Mouse (Mus musculus): ENCODE results near the gene Slc19a1.

The Slc19a1 gene

GRCm38 (mm10) chr10:77033323-77034025 lies 1.4 kb downstream of the Slc19a1 start:
- CTCF ChIA-PET = no interaction called here

- CTCF ChIA-PET = interaction anchor here (0.7 kb wide), 1 partner anchor 73 kb away, joined by 7 read pairs; no protein-coding TSS in a partner anchor
Measured at GRCm38 (mm10) chr10:77035487-77035886, 3.4 kb downstream of the Slc19a1 start.

GRCm38 (mm10) chr10:77038579-77039174 lies 6.6 kb downstream of the Slc19a1 start:
- CTCF ChIA-PET = interaction anchor here (0.5 kb wide), 1 partner anchor 886 kb away, joined by 3 read pairs; no protein-coding TSS in a partner anchor

- CTCF ChIA-PET = no interaction called here
Measured at GRCm38 (mm10) chr10:77048196-77048595, 16.2 kb downstream of the Slc19a1 start.

- CTCF ChIA-PET = no interaction called here
Measured at GRCm38 (mm10) chr10:77048606-77049005, 16.6 kb downstream of the Slc19a1 start.

GRCm38 (mm10) chr10:77056768-77057167 lies 24.7 kb downstream of the Slc19a1 start:
- CTCF ChIA-PET = no interaction called here

GRCm38 (mm10) chr10:77061426-77061825 lies 29.4 kb downstream of the Slc19a1 start:
- CTCF ChIA-PET = no interaction called here

- CTCF ChIA-PET = no interaction called here
Measured at GRCm38 (mm10) chr10:77062393-77063010, 30.5 kb downstream of the Slc19a1 start.

- CTCF ChIA-PET = no interaction called here
Measured at GRCm38 (mm10) chr10:77064239-77064638, 32.2 kb downstream of the Slc19a1 start.

GRCm38 (mm10) chr10:77064659-77065058 lies 32.6 kb downstream of the Slc19a1 start:
- CTCF ChIA-PET = no interaction called here

GRCm38 (mm10) chr10:77068469-77068868 lies 36.4 kb downstream of the Slc19a1 start:
- CTCF ChIA-PET = no interaction called here

- CTCF ChIA-PET = interaction anchor here (0.6 kb wide), 1 partner anchor 110 kb away, joined by 3 read pairs; no protein-coding TSS in a partner anchor
Measured at GRCm38 (mm10) chr10:77070072-77070471, 38.0 kb downstream of the Slc19a1 start.

- CTCF ChIA-PET = interaction anchor here (0.6 kb wide), 1 partner anchor 304 kb away, joined by 5 read pairs; no protein-coding TSS in a partner anchor
Measured at GRCm38 (mm10) chr10:77074276-77074974, 42.4 kb downstream of the Slc19a1 start.

GRCm38 (mm10) chr10:77078456-77078855 lies 46.4 kb downstream of the Slc19a1 start:
- CTCF ChIA-PET = no interaction called here

- CTCF ChIA-PET = no interaction called here
Measured at GRCm38 (mm10) chr10:77078961-77079360, 46.9 kb downstream of the Slc19a1 start.

- CTCF ChIA-PET = no interaction called here
Measured at GRCm38 (mm10) chr10:77082453-77082852, 50.4 kb downstream of the Slc19a1 start.

- CTCF ChIA-PET = no interaction called here
Measured at GRCm38 (mm10) chr10:77082921-77083320, 50.9 kb downstream of the Slc19a1 start.

GRCm38 (mm10) chr10:77084568-77084967 lies 52.5 kb downstream of the Slc19a1 start:
- CTCF ChIA-PET = no interaction called here

- CTCF ChIA-PET = no interaction called here
Measured at GRCm38 (mm10) chr10:77089336-77089735, 57.3 kb downstream of the Slc19a1 start.

- CTCF ChIA-PET = no interaction called here
Measured at GRCm38 (mm10) chr10:77090063-77090462, 58.0 kb downstream of the Slc19a1 start.

- CTCF ChIA-PET = no interaction called here
Measured at GRCm38 (mm10) chr10:77091538-77092097, 59.6 kb downstream of the Slc19a1 start.

- CTCF ChIA-PET = no interaction called here
Measured at GRCm38 (mm10) chr10:77093817-77094216, 61.8 kb downstream of the Slc19a1 start.
